ENCODE assay signal across 16 mouse cellular contexts in the genomic region with DNA sequence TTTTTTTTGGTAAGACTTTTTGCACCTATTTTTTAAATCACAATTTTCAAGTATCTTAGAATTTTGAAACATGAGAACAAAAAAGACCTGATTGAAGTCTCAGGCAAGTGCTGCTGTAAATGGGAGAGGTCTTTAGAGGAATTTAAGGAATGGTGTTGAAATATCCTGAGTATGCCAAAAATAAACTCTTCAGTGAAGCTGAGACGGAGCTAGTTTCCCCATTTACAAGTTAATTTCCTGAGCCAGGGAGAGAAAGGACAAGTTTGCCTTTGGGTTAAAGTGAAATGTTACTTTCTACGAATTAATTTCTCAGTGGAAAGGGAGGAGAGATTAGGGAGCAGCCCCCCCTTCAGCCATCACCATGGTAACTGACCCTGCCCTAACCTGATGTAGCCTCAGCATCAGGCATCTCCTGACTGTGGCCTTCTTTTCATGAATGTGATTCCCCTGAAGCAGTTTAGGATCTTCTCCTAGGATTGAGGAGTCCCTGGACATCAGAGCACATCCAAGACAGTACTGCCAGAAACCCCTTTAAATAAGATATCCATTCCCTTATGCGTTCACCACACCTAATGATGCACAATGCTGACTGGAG. TPM values are rescaled to one million over a fixed set of nuclear protein-coding genes. Genes with fewer than 3 reads are reported as not detected.
DNase-seq lines count a peak whose midpoint lies in the region; ATAC-seq and TF ChIP-seq lines count a peak whose summit lies in the region.
"Had no signal": no experiment of that assay in that cellular context is flagged by ENCODE, and none has a peak within 500 bp of the region (broad histone marks: within the 10 kb centered on the region; RNA-seq: fewer than 3 reads in every experiment).

No protein-coding gene starts in this region.

- peak overlapping the region; percentile 5; the same call in 1 of the 2 replicates for H3K27ac ChIP-seq in heart, embryonic 12.5 days (ENCODE audit: poor library complexity, severe bottlenecking)
- H3K27ac ChIP-seq in liver, embryonic 13.5 days: peak overlapping the region; percentile 21; the same call in 1 of the 2 replicates
- H3K27ac ChIP-seq in liver, embryonic 11.5 days (ENCODE audit: low read depth, low read length): no peak overlapping the region
- H3K27ac ChIP-seq in intestine, embryonic 15.5 days: 0 out of 2 replicates have a peak overlapping the region, but pooled peaks have one; percentile 17
- H3K27ac ChIP-seq in forebrain, postnatal 0 days (ENCODE audit: low read depth, low read length): no peak overlapping the region
- H3K27ac ChIP-seq: left cerebral cortex, adult 2 months; liver, embryonic 12.5 days had no signal

- H3K4me3 ChIP-seq in heart, embryonic 12.5 days: no peak overlapping the region
- H3K4me3 ChIP-seq in liver, embryonic 13.5 days (replicated peaks): no peak overlapping the region
- no peak overlapping the region for H3K4me3 ChIP-seq in liver, embryonic 11.5 days (ENCODE audit: low read depth, low read length)
- H3K4me3 ChIP-seq in intestine, embryonic 15.5 days (replicated peaks): no peak overlapping the region
- H3K4me3 ChIP-seq in forebrain, postnatal 0 days (ENCODE audit: low read depth, low read length): no peak overlapping the region
- H3K4me3 ChIP-seq: embryonic facial prominence, embryonic 15.5 days; left cerebral cortex, adult 2 months; liver, embryonic 12.5 days had no signal

- no peak for DNase-seq in heart, adult 9 months (ENCODE audit: low spot score in 2 of 2)
- DNase-seq in liver, embryonic 13.5 days: no peak
- no peak for DNase-seq in liver, embryonic 11.5 days (ENCODE audit: low spot score)
- DNase-seq in Muller cell, postnatal 12 days (ENCODE audit: inconsistent ontology term): peak; percentile 72
- no peak for DNase-seq in forebrain, postnatal 0 days
- DNase-seq: adrenal gland, postnatal 36 days; cerebellum, postnatal 14 days; heart, postnatal 36 days; spleen, adult 18-20 months had no signal

- no peaks in the 10 kb centered on the region for H3K9me3 ChIP-seq in heart, embryonic 12.5 days (replicated peaks)
- H3K9me3 ChIP-seq in liver, embryonic 13.5 days (replicated peaks): no peaks in the 10 kb centered on the region
- no peaks in the 10 kb centered on the region for H3K9me3 ChIP-seq in liver, embryonic 11.5 days (ENCODE audit: control insufficient read depth, low read length)
- no peaks in the 10 kb centered on the region for H3K9me3 ChIP-seq in intestine, embryonic 15.5 days
- no peaks in the 10 kb centered on the region for H3K9me3 ChIP-seq in forebrain, postnatal 0 days (ENCODE audit: low read length)
- H3K9me3 ChIP-seq: embryonic facial prominence, embryonic 15.5 days; liver, embryonic 12.5 days had no signal

- H3K9ac ChIP-seq in heart, embryonic 12.5 days: no peak overlapping the region
- no peak overlapping the region for H3K9ac ChIP-seq in liver, embryonic 13.5 days
- H3K9ac ChIP-seq in liver, embryonic 11.5 days (ENCODE audit: low read depth, low read length): no peak overlapping the region
- no peak overlapping the region for H3K9ac ChIP-seq in intestine, embryonic 15.5 days
- H3K9ac ChIP-seq in forebrain, postnatal 0 days: no peak overlapping the region
- H3K9ac ChIP-seq: embryonic facial prominence, embryonic 15.5 days; liver, embryonic 12.5 days had no signal

- WGBS in heart, embryonic 12.5 days: 38% methylated on average over 3 of the region's 3 CpGs
- 41% methylated on average over 3 of the region's 3 CpGs for WGBS in liver, embryonic 13.5 days (ENCODE audit: insufficient replicate concordance)
- WGBS in liver, embryonic 11.5 days: 43% methylated on average over 3 of the region's 3 CpGs
- WGBS in intestine, embryonic 15.5 days: 39% methylated on average over 3 of the region's 3 CpGs
- 43% methylated on average over 3 of the region's 3 CpGs for WGBS in forebrain, postnatal 0 days

- peaks cover 17% of the 10 kb centered on the region for H3K4me1 ChIP-seq in heart, embryonic 12.5 days (replicated peaks)
- no peaks in the 10 kb centered on the region for H3K4me1 ChIP-seq in liver, embryonic 13.5 days (replicated peaks)
- H3K4me1 ChIP-seq in liver, embryonic 11.5 days (replicated peaks; ENCODE audit: control insufficient read depth, insufficient read depth, low read length): no peaks in the 10 kb centered on the region; the same call in 1 of the 2 replicates
- 0 out of 2 replicates have a peak, but pooled peaks cover 4% of the 10 kb centered on the region for H3K4me1 ChIP-seq in intestine, embryonic 15.5 days (replicated peaks)
- no peaks in the 10 kb centered on the region for H3K4me1 ChIP-seq in forebrain, postnatal 0 days (ENCODE audit: insufficient read depth)
- H3K4me1 ChIP-seq: liver, embryonic 12.5 days had no signal

- H3K36me3 ChIP-seq in heart, embryonic 12.5 days: no peaks in the 10 kb centered on the region
- no peaks in the 10 kb centered on the region for H3K36me3 ChIP-seq in liver, embryonic 13.5 days
- H3K36me3 ChIP-seq in liver, embryonic 11.5 days (ENCODE audit: control insufficient read depth, insufficient read depth, low read length): no peaks in the 10 kb centered on the region
- H3K36me3 ChIP-seq in intestine, embryonic 15.5 days: no peaks in the 10 kb centered on the region
- no peaks in the 10 kb centered on the region for H3K36me3 ChIP-seq in forebrain, postnatal 0 days (ENCODE audit: insufficient read depth)
- H3K36me3 ChIP-seq: embryonic facial prominence, embryonic 15.5 days; liver, embryonic 12.5 days had no signal

- H3K4me2 ChIP-seq in heart, embryonic 12.5 days: no peak overlapping the region; the same call in 1 of the 2 replicates
- no peak overlapping the region for H3K4me2 ChIP-seq in liver, embryonic 13.5 days
- no peak overlapping the region for H3K4me2 ChIP-seq in liver, embryonic 11.5 days
- H3K4me2 ChIP-seq in intestine, embryonic 15.5 days (replicated peaks): no peak overlapping the region
- no peak overlapping the region for H3K4me2 ChIP-seq in forebrain, postnatal 0 days (ENCODE audit: low read depth)
- H3K4me2 ChIP-seq: embryonic facial prominence, embryonic 15.5 days; liver, embryonic 12.5 days had no signal

- ATAC-seq in heart, embryonic 12.5 days (ENCODE audit: insufficient number of reproducible peaks, low FRiP score): no peak
- ATAC-seq in liver, embryonic 13.5 days (ENCODE audit: low read depth): no peak
- ATAC-seq in liver, embryonic 11.5 days (replicated peaks; ENCODE audit: low FRiP score): no peak
- ATAC-seq in intestine, embryonic 15.5 days: no peak
- ATAC-seq in forebrain, postnatal 0 days: no peak
- ATAC-seq: activated CD4-positive, CD25-positive, alpha-beta regulatory T cell, adult 4 months; forebrain, embryonic 14.5 days; liver, embryonic 12.5 days had no signal

- no peak for TF ChIP-seq CTCF in forebrain, postnatal 0 days (IDR thresholded peaks at IDR 0.05; ENCODE audit: low read depth)

- no peaks in the 10 kb centered on the region for H3K27me3 ChIP-seq in heart, embryonic 12.5 days (replicated peaks)
- no peaks in the 10 kb centered on the region for H3K27me3 ChIP-seq in liver, embryonic 13.5 days
- H3K27me3 ChIP-seq in liver, embryonic 11.5 days (replicated peaks; ENCODE audit: control insufficient read depth, insufficient read depth, low read length): no peaks in the 10 kb centered on the region
- no peaks in the 10 kb centered on the region for H3K27me3 ChIP-seq in intestine, embryonic 15.5 days (replicated peaks)
- H3K27me3 ChIP-seq in forebrain, postnatal 0 days (ENCODE audit: insufficient read depth, low read length): no peaks in the 10 kb centered on the region
- H3K27me3 ChIP-seq: embryonic facial prominence, embryonic 15.5 days; liver, embryonic 12.5 days had no signal

RNA-seq across cellular contexts. Expression of gene Plekhh2, which starts 18.6 kb away (rescaled TPM):
- polyA plus RNA-seq in heart, embryonic 12.5 days (2016; fragmentation: Nextera tagmentation; extraction: Ambion mirVana): 3.3 and 3.6 TPM in 2 replicates
- 0.39 TPM in 2 replicates for polyA plus RNA-seq in liver, embryonic 13.5 days (2015; fragmentation: Nextera tagmentation; extraction: Ambion mirVana)
- polyA plus RNA-seq in liver, embryonic 11.5 days (2014; fragmentation: Nextera tagmentation; extraction: Ambion mirVana): 2.1 and 2.4 TPM in 2 replicates
- polyA plus RNA-seq in intestine, embryonic 15.5 days (2015; fragmentation: Nextera tagmentation; extraction: Ambion mirVana): 7.4 and 8.0 TPM in 2 replicates
- total RNA-seq in forebrain, postnatal 0 days (2014; rRNA removed): 2.4 and 3.1 TPM in 2 replicates
- polyA plus RNA-seq in forebrain, postnatal 0 days (2015; fragmentation: Nextera tagmentation; extraction: Ambion mirVana): 0.73 and 1.0 TPM in 2 replicates

Comparison
In these comparisons a context has a peak if more than half of its experiments do, and no peak if none do; other contexts are left out.
1. H3K27ac ChIP-seq: peak in heart, embryonic 12.5 days (single experiment), liver, embryonic 13.5 days (single experiment) and intestine, embryonic 15.5 days (single experiment); none in liver, embryonic 11.5 days (single experiment) and forebrain, postnatal 0 days (single experiment).